Mouse (Mus musculus): ENCODE data around the gene Arl15.

Gene Arl15

GRCm38 (mm10) chr13:114096386-114096785 is 302.1 kb downstream of the Arl15 start:
- DNase-seq (ENCODE audit: low spot score in 2 of 2) = no peak

DNA sequence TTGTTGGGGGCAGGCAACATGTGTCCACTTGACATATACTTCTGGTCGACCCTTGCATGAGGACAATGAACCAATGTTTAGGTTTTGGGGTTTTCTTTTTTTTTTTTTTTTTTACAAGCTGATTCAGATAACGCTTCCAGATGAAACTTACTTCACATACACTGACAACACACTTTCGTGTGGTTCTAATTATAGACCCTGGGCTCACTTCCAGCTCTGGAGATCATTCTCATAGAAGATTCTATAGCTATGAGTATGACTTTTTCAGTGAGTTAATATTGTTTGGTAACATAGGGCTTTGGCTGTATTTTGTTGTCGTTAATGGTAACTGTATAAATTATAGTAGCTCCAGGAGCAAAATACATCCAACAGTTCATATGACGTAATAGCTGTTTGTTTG is 306.9 kb downstream of the Arl15 start:
- no peak for DNase-seq (ENCODE audit: low spot score in 2 of 2)

GRCm38 (mm10) chr13:114106083-114106482 is 311.8 kb downstream of the Arl15 start:
- no peak for DNase-seq (ENCODE audit: low spot score in 2 of 2)

DNA sequence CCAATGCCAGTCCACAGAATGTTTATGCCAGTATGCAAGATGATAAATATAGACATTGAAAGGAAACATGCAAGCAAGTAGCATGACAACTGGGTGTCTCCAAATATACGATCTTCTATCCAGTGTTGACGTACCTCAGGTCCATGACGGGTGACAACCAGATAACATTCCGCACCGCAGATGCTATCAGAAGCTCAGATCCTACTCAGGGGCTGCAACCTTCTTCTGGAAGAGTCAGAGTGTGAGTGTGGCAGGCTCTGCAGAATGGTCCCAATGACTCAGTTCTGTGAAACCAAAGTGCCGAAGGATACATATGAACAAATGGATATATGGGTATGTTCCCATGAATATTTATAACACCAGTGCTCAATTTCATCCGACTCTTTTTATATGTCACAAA is 313.2 kb downstream of the Arl15 start:
- no peak for DNase-seq (ENCODE audit: low spot score in 2 of 2)

GRCm38 (mm10) chr13:114109441-114109840 is 315.1 kb downstream of the Arl15 start:
- no peak for DNase-seq (ENCODE audit: low spot score in 2 of 2)

DNA sequence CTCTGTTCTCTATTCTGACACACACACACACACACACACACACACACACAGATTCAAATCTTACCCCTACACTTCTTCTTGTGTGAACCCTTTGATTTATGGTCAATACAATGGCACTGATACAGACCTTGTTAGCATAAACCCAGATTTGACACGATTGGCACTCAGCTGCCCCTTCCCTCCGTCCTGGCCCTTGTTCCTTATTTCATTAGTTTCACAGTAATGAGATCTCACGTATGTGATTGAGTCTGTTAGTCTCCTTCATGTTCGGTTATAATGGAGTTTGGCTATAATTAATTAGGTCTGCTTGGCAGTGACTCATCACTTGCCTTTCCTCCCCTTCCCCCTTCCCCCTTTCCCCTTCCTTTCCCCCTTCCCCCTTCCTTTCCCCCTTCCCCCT is 315.5 kb downstream of the Arl15 start:
- DNase-seq (ENCODE audit: low spot score in 2 of 2) = no peak

- DNase-seq (ENCODE audit: low spot score in 2 of 2) = no peak
Measured at GRCm38 (mm10) chr13:114113516-114113915, 319.2 kb downstream of the Arl15 start.

DNA sequence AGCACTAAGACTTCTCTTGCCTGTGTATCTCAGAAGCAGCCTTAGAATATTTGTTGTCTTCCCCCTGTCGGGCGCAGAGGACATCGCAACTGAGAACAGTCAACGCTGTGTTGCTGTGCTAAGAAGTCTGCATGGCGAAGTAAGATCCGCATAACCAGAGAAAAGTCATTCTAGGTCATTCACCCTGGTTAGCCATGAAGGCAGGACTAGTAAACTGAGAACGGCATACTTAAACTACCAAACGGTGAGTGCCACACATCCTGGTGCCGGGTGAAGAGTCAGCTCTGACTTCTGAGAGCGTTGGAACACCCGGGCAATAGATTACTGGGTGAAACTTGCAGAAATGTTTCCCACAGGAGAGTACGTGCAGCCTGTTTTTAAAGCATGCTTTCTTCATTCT is 320.3 kb downstream of the Arl15 start:
- DNase-seq (ENCODE audit: low spot score in 2 of 2) = no peak

DNA sequence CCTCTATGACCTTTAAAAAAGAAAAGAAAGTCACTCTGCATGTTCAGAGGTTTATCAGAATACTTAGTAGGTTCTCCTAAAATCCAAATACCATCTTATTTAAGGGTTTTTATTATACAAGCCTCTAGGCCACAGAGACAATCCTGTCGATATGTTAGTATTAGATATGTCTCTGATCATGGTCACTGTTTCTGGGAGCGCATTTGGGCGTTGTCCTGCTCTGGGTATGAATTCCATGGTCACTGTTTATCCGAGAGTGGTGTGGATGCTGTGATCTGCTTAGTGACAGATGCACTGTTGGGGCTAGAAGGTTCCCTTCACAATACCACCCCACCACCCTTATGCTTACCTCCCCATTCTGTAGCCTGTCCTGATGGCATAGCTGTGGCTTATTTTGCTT is 320.8 kb downstream of the Arl15 start:
- no peak for DNase-seq (ENCODE audit: low spot score in 2 of 2)

DNA sequence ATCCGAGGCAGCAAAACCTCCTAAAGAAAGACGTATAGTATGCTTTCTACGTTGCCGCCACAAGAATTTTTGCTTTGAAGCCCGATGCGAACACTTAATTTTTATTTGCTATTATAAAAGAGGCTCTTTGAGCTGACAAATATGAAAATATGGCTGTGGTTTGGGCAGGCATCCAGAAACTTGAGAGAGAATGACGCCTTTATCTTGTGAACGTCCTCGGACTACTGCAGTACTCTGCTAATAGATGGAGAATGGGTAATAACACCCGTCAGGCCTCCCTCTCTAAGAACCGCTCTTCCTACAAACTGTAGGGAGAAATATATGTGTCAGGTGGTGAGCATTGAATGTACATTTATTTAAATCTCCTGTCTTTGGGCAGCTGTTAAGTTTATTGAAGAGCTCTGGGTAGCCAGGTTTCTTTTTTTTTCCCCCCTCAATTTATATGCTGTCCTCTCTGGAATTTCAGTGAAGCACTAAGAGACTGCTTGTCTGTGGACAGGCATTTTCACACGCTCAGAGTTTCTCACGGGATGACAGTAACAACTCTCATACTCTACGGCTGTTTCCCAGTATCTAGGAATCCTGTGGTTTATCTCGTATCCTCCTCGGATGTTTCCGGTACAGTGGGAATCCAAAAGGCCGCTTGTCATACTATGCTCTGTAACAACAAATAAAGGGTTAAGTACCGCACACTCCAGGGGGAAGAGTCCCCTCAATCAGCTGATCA is 324.0 kb downstream of the Arl15 start:
- no peak for DNase-seq (ENCODE audit: low spot score in 2 of 2)

DNA sequence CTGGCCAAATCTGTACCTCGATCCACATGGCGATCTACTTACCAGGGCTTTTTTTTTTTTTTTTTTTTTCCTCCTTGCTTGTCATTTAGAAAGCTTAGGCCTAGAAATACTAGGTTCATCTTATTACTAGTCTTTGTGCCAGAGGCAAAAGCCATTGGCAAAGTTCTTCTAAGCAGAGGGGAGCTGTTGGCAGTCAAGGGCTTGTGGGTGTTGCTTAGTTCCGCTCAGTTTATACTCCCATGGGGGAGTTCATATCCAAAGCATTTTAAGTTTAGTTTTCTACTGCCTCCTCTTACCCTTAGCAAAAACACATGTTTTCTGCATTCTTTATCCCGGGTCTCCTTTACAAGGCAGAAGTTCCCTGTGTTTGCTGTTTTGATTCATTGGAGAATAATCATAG is 325.5 kb downstream of the Arl15 start:
- DNase-seq (ENCODE audit: low spot score in 2 of 2) = no peak

DNA sequence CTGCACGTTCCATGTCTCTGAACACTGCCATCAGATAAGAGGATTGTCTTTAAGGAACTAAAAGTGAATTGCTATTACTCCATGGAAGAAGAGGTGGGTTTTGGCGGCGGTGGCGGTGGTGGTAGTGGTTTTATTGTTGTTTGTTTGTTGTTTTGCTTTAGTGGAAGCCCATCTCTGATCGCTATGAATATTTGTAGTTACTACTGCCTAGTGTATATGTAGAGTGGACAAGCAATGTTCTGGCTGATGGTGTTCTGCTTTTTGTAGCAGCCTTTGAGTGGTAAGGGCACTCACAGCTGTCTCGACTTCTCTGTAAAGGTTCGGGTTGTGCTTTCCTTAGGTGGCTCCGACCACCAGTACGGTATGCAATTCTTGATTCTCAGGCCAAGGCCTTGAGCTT is 327.3 kb downstream of the Arl15 start:
- no peak for DNase-seq (ENCODE audit: low spot score in 2 of 2)

GRCm38 (mm10) chr13:114123391-114123790 is 329.1 kb downstream of the Arl15 start:
- DNase-seq (ENCODE audit: low spot score in 2 of 2) = no peak

- no peak for DNase-seq (ENCODE audit: low spot score in 2 of 2)
Measured at GRCm38 (mm10) chr13:114124385-114124784, 330.1 kb downstream of the Arl15 start.

DNA sequence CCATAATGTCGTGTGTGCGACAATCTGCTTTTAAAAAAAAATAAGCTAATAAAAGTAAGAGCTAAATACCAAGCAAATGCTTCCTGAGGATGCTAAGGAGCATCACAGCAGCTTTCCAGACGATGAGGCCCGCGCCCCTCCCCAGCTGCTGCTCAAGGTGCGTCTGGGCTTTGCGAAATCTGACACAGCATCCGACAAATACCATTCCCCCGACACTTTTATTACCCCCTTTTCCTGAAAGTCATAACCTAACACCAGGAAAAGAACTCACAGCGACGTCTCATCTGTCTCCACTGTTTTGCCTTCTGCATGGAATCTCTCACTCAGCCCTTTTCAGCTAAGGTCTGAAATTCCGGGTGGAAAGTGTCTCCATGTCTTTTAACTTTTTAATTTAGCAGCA is 330.7 kb downstream of the Arl15 start:
- no peak for DNase-seq (ENCODE audit: low spot score in 2 of 2)

- DNase-seq (ENCODE audit: low spot score in 2 of 2) = no peak
Measured at GRCm38 (mm10) chr13:114128366-114128765, 334.1 kb downstream of the Arl15 start.

- DNase-seq (ENCODE audit: low spot score in 2 of 2) = no peak
Measured at GRCm38 (mm10) chr13:114129986-114130385, 335.7 kb downstream of the Arl15 start.

DNA sequence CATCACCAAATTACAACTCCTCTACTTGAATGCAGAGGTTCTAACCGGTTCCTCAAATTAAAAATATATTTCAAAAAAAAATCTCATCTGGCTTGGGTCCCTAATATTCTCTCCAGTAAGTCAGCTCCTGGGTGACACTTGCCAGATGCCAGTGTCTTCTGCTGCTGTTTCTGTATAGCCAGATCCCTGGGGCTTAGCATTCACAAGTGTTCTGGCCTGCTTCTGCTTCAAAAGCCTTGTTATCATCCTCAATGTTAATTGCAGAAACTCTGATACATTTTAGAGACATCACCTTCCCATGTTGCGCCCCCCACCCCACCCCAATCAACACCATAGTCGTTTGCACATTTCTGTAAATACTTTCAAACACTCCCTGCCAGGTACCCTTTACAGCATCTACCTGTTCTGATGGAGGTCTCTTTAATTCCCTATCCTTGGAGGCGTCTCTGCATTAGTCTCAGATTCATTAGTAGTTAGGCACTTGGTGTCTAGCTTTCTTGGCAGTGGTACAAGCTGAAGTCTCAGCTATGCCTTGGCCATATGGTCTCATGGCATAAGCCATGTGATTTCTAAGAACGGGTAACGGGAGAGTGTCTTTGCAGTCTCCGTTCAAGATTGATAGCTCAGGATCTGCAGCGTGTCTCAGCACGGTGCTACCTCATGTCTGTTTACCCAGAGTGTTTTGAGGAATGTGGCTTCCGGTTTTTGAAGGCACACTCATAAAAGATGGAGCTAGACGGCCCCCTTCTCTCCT is 336.4 kb downstream of the Arl15 start:
- DNase-seq (ENCODE audit: low spot score in 2 of 2) = no peak

DNA sequence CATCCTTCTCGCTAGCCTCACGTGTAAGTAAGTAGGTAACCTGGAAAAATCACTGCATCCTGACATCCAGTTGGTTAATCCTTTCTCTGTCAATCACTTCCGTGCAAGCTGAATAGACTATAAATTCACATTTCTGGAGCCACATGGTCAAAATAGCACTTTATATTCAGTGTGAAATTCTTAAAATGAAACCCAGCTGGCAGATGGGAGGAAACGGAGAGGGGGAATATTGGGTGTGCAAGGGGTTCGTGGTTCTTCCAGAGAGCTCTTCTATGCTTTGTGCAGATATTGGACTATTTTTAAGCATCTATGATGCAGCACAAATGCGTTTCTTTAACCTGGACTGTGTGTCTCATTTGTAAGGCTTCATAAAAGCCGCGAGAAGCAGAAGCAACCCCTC is 344.6 kb downstream of the Arl15 start:
- no peak for DNase-seq (ENCODE audit: low spot score in 2 of 2)

GRCm38 (mm10) chr13:114139570-114139969 is 345.3 kb downstream of the Arl15 start:
- no peak for DNase-seq (ENCODE audit: low spot score in 2 of 2)

- DNase-seq (ENCODE audit: low spot score in 2 of 2) = no peak
Measured at GRCm38 (mm10) chr13:114142826-114143225, 348.5 kb downstream of the Arl15 start.

DNA sequence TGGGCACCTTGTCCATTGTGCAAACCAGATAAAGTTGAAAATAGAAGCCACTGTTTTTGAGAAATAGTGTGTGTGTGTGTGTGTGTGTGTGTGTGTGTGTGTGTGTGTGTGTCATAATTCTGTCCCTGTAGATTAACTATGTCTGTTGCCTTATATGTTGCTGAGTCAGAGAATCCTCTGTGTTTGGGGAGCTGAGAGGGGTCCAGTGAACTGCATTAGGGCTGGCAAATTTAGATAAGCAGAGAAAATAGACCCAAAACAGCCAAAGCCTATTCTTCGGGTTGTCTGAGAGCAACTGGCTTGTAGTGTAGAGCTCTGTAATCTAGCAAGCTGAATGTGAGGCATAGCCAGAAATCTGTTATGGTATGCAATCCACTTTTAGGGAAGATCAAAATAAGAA is 348.9 kb downstream of the Arl15 start:
- no peak for DNase-seq (ENCODE audit: low spot score in 2 of 2)

Measured in frontal cortex, postnatal 10 days (tissue).